Mouse (Mus musculus) kidney, postnatal 0 days (tissue): Measurements from ENCODE around the gene Gpx3. TPM values are rescaled to one million over a fixed set of nuclear protein-coding genes. Genes with fewer than 3 reads are reported as not detected.

Source experiments
- ATAC-seq: fragments of 200-750 bp; cut with Nextera tagmentation; replicated peaks from 2 replicates; pipeline ENCODE4 v1.8.0; 2017; ENCODE audit warnings: low read depth, moderate number of reproducible peaks, moderate TSS enrichment, moderate library complexity; ENCODE audit not compliant: low FRiP score
- DNase-seq: peaks from one replicate; pipeline ENCODE4 v3.0.0-alpha.2; 2016; ENCODE audit warnings: low spot score
- H3K27ac ChIP-seq: fragments of 300-500 bp; sonication (generic); 2 replicates; pipeline ENCODE4 v1.5.1; 2014; ENCODE audit warnings: mild to moderate bottlenecking
- H3K27me3 ChIP-seq: fragments of 300-500 bp; sonication (generic); 2 replicates; pipeline ENCODE4 v1.6.1; 2014; ENCODE audit warnings: low read length, mixed read lengths; ENCODE audit not compliant: insufficient read depth
- H3K36me3 ChIP-seq: fragments of 300-500 bp; sonication (generic); 2 replicates; pipeline ENCODE4 v1.6.1; 2014; ENCODE audit warnings: low read length, mixed read lengths; ENCODE audit not compliant: insufficient read depth
- H3K4me1 ChIP-seq: fragments of 300-500 bp; sonication (generic); replicated peaks from 2 replicates; pipeline ENCODE4 v1.6.1; 2014; ENCODE audit warnings: antibody characterized with exemption, low read length, mixed read lengths; ENCODE audit not compliant: insufficient read depth
- H3K4me2 ChIP-seq: fragments of 300-500 bp; sonication (generic); 2 replicates; pipeline ENCODE4 v1.6.1; 2014; ENCODE audit warnings: mild to moderate bottlenecking, low read length, moderate library complexity, mixed read lengths
- H3K4me3 ChIP-seq: fragments of 300-500 bp; sonication (generic); replicated peaks from 2 replicates; pipeline ENCODE4 v1.5.1; 2014; ENCODE audit warnings: low read depth, low read length
- H3K9ac ChIP-seq: fragments of 300-500 bp; sonication (generic); 2 replicates; pipeline ENCODE4 v1.6.1; 2014; ENCODE audit warnings: low read depth, low read length
- H3K9me3 ChIP-seq: fragments of 300-500 bp; sonication (generic); replicated peaks from 2 replicates; pipeline ENCODE4 v1.6.1; 2016; ENCODE audit warnings: low read length, inconsistent platforms, mixed read lengths
- CTCF ChIP-seq: IDR thresholded peaks from 2 replicates; pipeline ENCODE4 v1.5.1; 2016; ENCODE audit warnings: antibody characterized with exemption, low read depth, mild to moderate bottlenecking, moderate library complexity
- whole genome bisulfite sequencing: fragments of 180-500 bp; shearing (Covaris S2); extraction: QIAGEN DNeasy Blood & Tissue Kit; methylation state at CpG from one replicate; pipeline ENCODE4 v1.1.7; 2014; 5-methylcytosine and 5-hydroxymethylcytosine counted together
- polyA plus RNA-seq: library from polyadenylated mRNA; unstranded; fragments of >200 nt; fragmentation: Nextera tagmentation; extraction: Ambion mirVana; gene quantifications from 2 replicates; pipeline ENCODE4 v1.2.1, GENCODE M21; 2015

Gpx3 gene
- polyA plus RNA-seq, 1 experiment from 2014 or later, result 1,362 TPM

DNA sequence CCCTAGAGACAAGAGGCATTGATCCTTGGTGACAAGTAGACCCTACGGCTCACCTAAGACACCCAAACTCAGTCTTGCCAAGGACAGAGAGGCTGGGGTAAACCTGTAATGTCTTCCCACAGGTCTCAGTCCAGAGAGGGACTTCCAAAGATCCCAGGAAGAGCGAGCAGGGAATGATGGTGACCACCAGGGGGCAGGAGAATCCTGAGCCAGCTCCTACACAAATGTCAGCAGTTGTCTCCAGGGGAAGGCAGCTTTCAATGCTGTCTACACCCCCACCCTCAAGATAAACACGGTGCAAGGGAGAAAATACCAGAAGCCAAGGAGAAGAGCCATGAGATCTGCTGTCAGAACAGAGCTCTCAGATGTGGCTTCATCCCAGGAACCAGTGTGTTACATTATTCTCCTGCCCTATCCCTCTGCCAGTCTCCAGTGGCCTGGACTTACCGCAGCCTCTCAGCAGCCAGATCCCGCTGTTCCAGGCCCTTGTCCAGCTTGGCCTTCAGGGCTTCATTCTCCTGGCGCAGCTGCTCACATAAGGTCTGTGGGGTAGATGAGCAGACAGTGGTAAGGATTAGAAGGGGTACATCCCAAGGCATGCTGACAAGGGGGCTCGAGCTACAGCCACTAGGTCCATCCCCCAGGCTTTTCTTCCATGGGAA is 28.2 kb downstream of the Gpx3 start:
- ATAC-seq, result no peak
- 70% methylated on average over 7 of the region's 7 CpGs for WGBS
- peaks cover 44% of the 10 kb centered on the region for H3K36me3 ChIP-seq

DNA sequence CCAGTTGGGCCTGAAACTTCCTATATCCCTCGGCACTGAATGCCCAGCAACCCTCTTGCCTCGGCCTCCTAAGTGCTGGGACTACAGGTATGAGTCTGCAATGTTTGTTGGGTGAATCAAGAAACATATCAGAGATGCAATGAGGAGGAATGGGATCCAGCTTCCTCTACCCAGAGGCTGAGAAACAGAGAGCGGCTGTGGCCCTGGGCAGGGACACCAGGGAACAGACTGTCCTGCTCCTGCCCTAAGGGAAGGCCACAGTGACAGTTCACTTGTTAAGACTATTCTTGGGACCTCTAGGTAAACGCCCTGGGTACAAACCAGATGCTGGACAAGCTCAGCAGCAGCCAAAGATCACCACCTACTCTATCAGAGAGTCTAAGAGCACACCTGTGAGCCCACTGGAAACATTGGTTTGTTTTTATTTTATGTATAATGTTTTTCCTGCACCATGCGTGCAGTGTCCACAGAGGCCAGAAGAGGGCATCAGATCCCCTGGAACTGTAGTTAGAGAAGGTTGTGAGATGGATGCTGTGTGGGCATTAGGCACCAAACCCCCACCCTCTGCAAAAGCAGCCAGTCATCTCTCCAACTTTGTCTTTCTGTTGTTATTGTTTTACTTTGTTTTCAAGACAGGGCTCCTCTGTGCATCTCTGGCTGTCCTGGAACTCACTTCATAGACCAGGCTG is 29.3 kb downstream of the Gpx3 start:
- DNase-seq, result peak; percentile 58
- ATAC-seq, result no peak
- Histone ChIP-seq H3K27ac (no peak overlapping the region), H3K4me3 (no peak overlapping the region), H3K27me3 (no peaks in the 10 kb centered on the region), H3K9me3 (no peaks in the 10 kb centered on the region), H3K9ac (no peak overlapping the region), H3K36me3 (peaks cover 40% of the 10 kb centered on the region), H3K4me1 (no peaks in the 10 kb centered on the region), H3K4me2 (no peak overlapping the region)
- 74% methylated on average over 5 of the region's 5 CpGs for WGBS
- TF ChIP-seq CTCF, result peak; percentile 91

More for the DNA sequence above, 28.2 kb downstream of the Gpx3 start:
- Histone ChIP-seq H3K4me1 (no peaks in the 10 kb centered on the region), H3K4me3 (no peak overlapping the region), H3K27ac (no peak overlapping the region), H3K9ac (no peak overlapping the region), H3K27me3 (no peaks in the 10 kb centered on the region), H3K4me2 (no peak overlapping the region), H3K9me3 (no peaks in the 10 kb centered on the region)
- TF ChIP-seq CTCF, result peak; percentile 88
- peak; percentile 74 for DNase-seq

GRCm38 (mm10) chr11:54932540-54932939 is 30.3 kb downstream of the Gpx3 start:
- Histone ChIP-seq H3K9me3 (no peaks in the 10 kb centered on the region), H3K36me3 (peaks cover 39% of the 10 kb centered on the region), H3K9ac (no peak overlapping the region), H3K4me3 (no peak overlapping the region), H3K27me3 (no peaks in the 10 kb centered on the region), H3K4me1 (no peaks in the 10 kb centered on the region), H3K4me2 (no peak overlapping the region), H3K27ac (no peak overlapping the region)
- no peak for TF ChIP-seq CTCF
- DNase-seq, result no peak
- ATAC-seq, result no peak
- 93% methylated on average over 6 of the region's 6 CpGs for WGBS

DNA sequence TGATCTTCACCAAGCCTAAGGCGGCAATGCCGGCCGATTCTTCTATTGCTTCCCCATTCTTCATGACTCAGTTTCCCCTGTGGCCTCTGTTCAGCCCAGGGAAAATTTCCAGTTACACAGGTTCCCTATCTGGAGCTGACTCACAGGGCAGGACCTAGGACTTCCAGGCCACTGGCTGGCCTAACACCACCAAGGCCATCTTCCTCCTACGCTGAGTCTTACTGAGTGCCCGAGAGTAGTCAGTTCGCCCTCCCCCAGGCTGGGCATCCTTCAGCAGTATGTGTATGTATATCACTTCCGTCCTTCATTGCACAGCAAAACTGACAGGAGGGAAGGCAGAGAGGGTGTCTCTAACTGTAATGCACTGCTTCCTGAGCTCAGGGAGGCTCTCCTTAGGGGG is 31.9 kb downstream of the Gpx3 start:
- no peak for TF ChIP-seq CTCF
- ATAC-seq (no peak), DNase-seq (no peak)
- no peak overlapping the region for H3K4me2 ChIP-seq
- H3K27me3 ChIP-seq, result no peaks in the 10 kb centered on the region
- no peak overlapping the region for H3K9ac ChIP-seq
- H3K9me3 ChIP-seq, result no peaks in the 10 kb centered on the region
- H3K27ac ChIP-seq, result no peak overlapping the region
- H3K4me3 ChIP-seq, result no peak overlapping the region
- 91% methylated on average over 7 of the region's 7 CpGs for WGBS
- H3K4me1 ChIP-seq, result no peaks in the 10 kb centered on the region
- peaks cover 35% of the 10 kb centered on the region for H3K36me3 ChIP-seq

DNA sequence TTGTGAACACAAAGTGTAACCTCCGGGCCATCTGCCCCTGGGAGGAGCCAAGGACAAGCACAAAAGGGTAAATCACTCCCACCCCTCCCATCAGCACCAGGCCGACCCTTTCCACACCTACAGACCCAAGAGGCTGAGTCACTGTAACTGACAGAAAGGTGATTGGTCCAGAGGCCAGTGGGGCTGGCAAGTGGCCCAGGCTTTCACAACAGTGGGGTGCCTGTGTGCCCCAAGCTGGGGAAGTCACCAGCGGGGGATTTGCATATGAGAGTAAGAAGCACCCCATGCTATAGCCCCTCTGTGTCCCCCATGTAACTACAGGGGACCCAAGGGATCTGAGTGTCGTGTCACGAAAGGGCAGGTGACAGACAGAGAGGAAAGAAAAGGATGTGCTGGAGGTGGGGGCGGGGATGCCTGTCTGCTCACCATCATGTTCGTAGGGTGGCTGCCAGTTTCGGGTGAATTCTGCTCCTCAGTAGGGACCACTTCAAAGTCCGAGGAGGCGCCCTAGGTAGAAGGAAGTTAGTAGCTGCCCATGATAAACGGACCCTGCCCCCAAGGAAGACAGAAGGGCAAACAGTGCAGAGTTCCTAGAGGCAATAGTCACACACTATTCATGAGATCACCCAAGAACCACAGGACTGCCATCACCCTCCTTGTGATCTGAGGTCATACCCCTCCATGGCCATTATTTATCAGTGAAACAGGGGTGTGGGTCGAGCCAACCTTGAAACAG is 34.0 kb downstream of the Gpx3 start:
- 42% methylated on average over 12 of the region's 12 CpGs for WGBS
- no peak overlapping the region for H3K9ac ChIP-seq
- no peaks in the 10 kb centered on the region for H3K4me1 ChIP-seq
- no peaks in the 10 kb centered on the region for H3K9me3 ChIP-seq
- H3K36me3 ChIP-seq, result peaks cover 31% of the 10 kb centered on the region
- DNase-seq (no peak), ATAC-seq (no peak)
- H3K4me3 ChIP-seq, result no peak overlapping the region
- no peak for TF ChIP-seq CTCF
- H3K4me2 ChIP-seq, result no peak overlapping the region
- H3K27ac ChIP-seq, result no peak overlapping the region
- H3K27me3 ChIP-seq, result no peaks in the 10 kb centered on the region

- Histone ChIP-seq H3K4me2 (no peak overlapping the region), H3K9me3 (no peaks in the 10 kb centered on the region), H3K36me3 (peaks cover 29% of the 10 kb centered on the region), H3K27me3 (no peaks in the 10 kb centered on the region), H3K4me1 (no peaks in the 10 kb centered on the region), H3K9ac (no peak overlapping the region), H3K27ac (no peak overlapping the region), H3K4me3 (no peak overlapping the region)
- WGBS, result 73% methylated on average over 3 of the region's 3 CpGs
- DNase-seq (no peak), ATAC-seq (no peak)
- TF ChIP-seq CTCF, result no peak
These were observed 34.5 kb downstream of the Gpx3 start for GRCm38 (mm10) chr11:54936771-54937140.
